Mouse (Mus musculus) bone marrow, adult 2 months (tissue): ENCODE results near the gene 1810030O07Rik.

ENCODE experiments used
- CTCF ChIP-seq: fragments of 200-500 bp; IDR thresholded peaks from 2 replicates; pipeline ENCODE4 v1.5.1; 2011; ENCODE audit warnings: low read length, control low read depth; ENCODE audit not compliant: control insufficient read depth, insufficient read depth
- POLR2A ChIP-seq: fragments of 200-500 bp; IDR thresholded peaks from 2 replicates; pipeline ENCODE4 v1.6.1; 2011; ENCODE audit warnings: low read depth, mild to moderate bottlenecking, control low read depth, low read length, borderline replicate concordance; ENCODE audit not compliant: control insufficient read depth

- TF ChIP-seq CTCF (no peak), POLR2A (no peak)
Measured at GRCm38 (mm10) chrX:12625131-12625530, 48.3 kb downstream of the 1810030O07Rik start.
